Mouse (Mus musculus) midbrain, embryonic 16.5 days (tissue): ENCODE measurements around the gene Reg4. TPM values are rescaled to one million over a fixed set of nuclear protein-coding genes. Genes with fewer than 3 reads are reported as not detected.

ENCODE experiments used
- ATAC-seq: fragments of 200-750 bp; cut with Nextera tagmentation; 2 replicates; pipeline ENCODE4 v1.8.0; 2017; ENCODE audit warnings: moderate TSS enrichment
- H3K27ac ChIP-seq: fragments of 300-500 bp; sonication (generic); 2 replicates; pipeline ENCODE4 v1.5.1; 2014; ENCODE audit warnings: mild to moderate bottlenecking, low read length, mixed read lengths
- H3K27me3 ChIP-seq: fragments of 300-500 bp; sonication (generic); 2 replicates; pipeline ENCODE4 v1.6.1; 2014; ENCODE audit warnings: low read depth, low read length, mixed read lengths; ENCODE audit not compliant: control insufficient read depth, insufficient read depth
- H3K36me3 ChIP-seq: fragments of 300-500 bp; sonication (generic); 2 replicates; pipeline ENCODE4 v1.6.1; 2014; ENCODE audit warnings: mild to moderate bottlenecking, low read length, moderate library complexity, mixed read lengths; ENCODE audit not compliant: control insufficient read depth, insufficient read depth
- H3K4me1 ChIP-seq: fragments of 300-500 bp; sonication (generic); 2 replicates; pipeline ENCODE4 v1.6.1; 2014; ENCODE audit warnings: mild to moderate bottlenecking, low read length, mixed read lengths; ENCODE audit not compliant: control insufficient read depth, insufficient read depth
- H3K4me2 ChIP-seq: fragments of 300-500 bp; sonication (generic); 2 replicates; pipeline ENCODE4 v1.6.1; 2014; ENCODE audit warnings: mild to moderate bottlenecking, low read length, mixed read lengths
- H3K4me3 ChIP-seq: fragments of 300-500 bp; sonication (generic); 2 replicates; pipeline ENCODE4 v1.5.1; 2014; ENCODE audit warnings: low read depth, mild to moderate bottlenecking, low read length, moderate library complexity, mixed read lengths
- H3K9ac ChIP-seq: fragments of 300-500 bp; sonication (generic); 2 replicates; pipeline ENCODE4 v1.6.1; 2014; ENCODE audit warnings: low read depth, low read length, mixed read lengths
- H3K9me3 ChIP-seq: fragments of 300-500 bp; sonication (generic); replicated peaks from 2 replicates; pipeline ENCODE4 v1.6.1; 2014; ENCODE audit warnings: mild to moderate bottlenecking, low read length, mixed read lengths; ENCODE audit not compliant: control insufficient read depth, poor library complexity, severe bottlenecking
- WGBS: fragments of 180-500 bp; shearing (Covaris S2); extraction: QIAGEN DNeasy Blood & Tissue Kit; methylation state at CpG from one replicate; pipeline ENCODE4 v1.1.7; 2014; 5-methylcytosine and 5-hydroxymethylcytosine counted together
- polyA plus RNA-seq: library from polyadenylated mRNA; unstranded; fragments of >200 nt; fragmentation: Nextera tagmentation; extraction: Ambion mirVana; gene quantifications from 2 replicates; pipeline ENCODE4 v1.2.1, GENCODE M21; 2015

The Reg4 gene
- polyA plus RNA-seq, 1 experiment from 2014 or later = not detected

DNA sequence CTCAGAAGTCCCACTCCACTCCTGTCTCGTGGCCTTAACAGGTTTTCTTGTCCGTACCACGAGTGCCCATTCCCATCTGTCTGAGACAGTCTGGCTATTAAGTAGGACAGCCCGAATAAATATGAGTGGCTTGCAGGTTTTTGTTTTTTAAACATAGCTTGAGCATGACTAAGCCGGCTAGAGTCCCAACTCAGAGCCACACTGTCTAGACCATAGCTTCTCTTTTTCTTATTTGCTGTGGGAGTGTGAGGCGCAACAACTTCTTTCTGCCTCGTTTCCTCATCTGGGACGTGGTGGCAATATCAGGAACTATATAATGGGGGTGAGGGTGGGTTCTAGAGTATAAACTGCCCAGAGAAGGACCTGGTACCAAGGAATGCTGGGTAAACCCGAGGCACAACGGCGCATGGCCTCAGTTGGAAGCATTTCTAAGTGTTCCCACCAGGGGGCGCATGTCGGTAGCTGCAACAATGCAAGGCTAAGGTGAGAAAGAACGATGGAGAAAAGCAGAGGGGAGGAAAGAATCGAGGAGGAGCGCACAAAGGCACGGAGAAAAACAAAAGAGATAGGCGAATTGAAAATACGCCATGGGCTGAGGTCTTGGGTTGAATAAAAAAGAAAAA is 5.1 kb downstream of the Reg4 start:
- whole genome bisulfite sequencing = 37% methylated on average over 19 of the region's 19 CpGs
- Histone ChIP-seq H3K36me3 (no peaks in the 10 kb centered on the region), H3K4me3 (no peak overlapping the region), H3K27ac (no peak overlapping the region), H3K9ac (no peak overlapping the region), H3K4me2 (peak overlapping the region; percentile 28), H3K9me3 (no peaks in the 10 kb centered on the region), H3K27me3 (no peaks in the 10 kb centered on the region), H3K4me1 (no peaks in the 10 kb centered on the region)
- peak; percentile 66 for ATAC-seq

DNA sequence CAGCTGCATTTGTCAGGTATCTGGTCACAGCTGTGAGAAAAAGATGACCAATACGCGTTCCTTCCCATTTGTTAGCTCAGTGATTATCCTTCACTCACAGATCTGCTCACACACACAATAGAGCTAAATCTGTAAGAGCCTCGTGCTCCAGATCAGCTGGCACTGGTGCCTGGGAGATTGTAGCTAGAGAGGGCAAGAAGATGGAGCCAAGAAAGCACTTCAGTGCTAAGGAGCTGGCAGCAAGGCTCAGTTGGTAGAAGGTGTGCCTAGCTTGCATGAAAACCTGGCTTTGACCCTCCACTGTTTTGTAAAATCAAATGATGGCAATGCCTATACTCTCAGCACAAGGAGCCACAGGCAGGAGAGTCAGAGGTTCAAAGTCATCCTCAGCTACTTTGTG is 5.8 kb downstream of the Reg4 start:
- ATAC-seq = no peak
- 62% methylated on average over 3 of the region's 3 CpGs for WGBS
- no peaks in the 10 kb centered on the region for H3K9me3 ChIP-seq
- no peaks in the 10 kb centered on the region for H3K4me1 ChIP-seq
- no peaks in the 10 kb centered on the region for H3K27me3 ChIP-seq
- no peak overlapping the region for H3K27ac ChIP-seq
- H3K36me3 ChIP-seq = no peaks in the 10 kb centered on the region
- H3K9ac ChIP-seq = no peak overlapping the region
- H3K4me2 ChIP-seq = no peak overlapping the region
- no peak overlapping the region for H3K4me3 ChIP-seq

DNA sequence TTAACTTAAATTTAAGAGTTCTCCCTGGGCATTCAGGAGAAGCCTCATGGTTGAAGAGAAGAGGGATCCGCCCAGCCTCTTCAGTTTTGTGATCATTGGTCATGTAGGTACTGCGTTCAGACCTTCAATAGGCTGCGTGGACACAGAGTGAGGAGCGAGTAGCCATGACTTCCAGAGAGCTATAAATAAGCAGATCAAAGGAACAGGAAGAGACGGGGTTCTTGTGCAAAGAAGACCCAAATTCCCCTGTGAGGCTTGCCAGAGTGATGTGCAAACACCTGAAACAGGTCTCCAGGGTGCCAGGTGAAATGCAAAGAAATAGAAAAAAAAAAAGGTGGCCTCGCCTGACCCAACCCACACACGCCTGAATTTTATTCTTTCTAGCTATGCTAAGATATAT is 8.0 kb downstream of the Reg4 start:
- WGBS = 86% methylated on average over 7 of the region's 7 CpGs
- no peak overlapping the region for H3K4me2 ChIP-seq

DNA sequence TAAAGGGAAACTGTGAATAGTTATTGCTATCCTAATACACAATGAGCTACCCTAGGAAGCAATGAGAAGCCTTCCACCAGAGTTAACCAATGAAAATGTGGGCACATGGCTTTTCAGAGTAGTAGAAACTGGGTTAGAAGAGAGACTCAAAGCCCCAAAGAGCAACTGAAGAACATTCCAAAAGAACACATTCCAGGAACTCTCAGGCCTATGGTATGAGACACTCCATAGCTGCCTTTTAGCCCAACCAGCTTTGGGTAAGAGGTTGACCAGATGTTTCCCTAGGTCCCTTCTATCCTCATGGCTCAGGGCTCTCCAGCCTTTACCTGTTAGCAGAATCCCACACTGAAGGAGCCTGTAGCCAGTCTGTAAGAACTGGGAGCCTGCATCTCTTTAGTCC is 11.5 kb downstream of the Reg4 start:
- H3K4me3 ChIP-seq = no peak overlapping the region
- no peak overlapping the region for H3K27ac ChIP-seq
- H3K4me1 ChIP-seq = no peaks in the 10 kb centered on the region
- H3K9me3 ChIP-seq = no peaks in the 10 kb centered on the region
- no peak overlapping the region for H3K4me2 ChIP-seq
- H3K36me3 ChIP-seq = no peaks in the 10 kb centered on the region
- no peak overlapping the region for H3K9ac ChIP-seq
- H3K27me3 ChIP-seq = no peaks in the 10 kb centered on the region
- ATAC-seq = no peak

More for the DNA sequence above, 8.0 kb downstream of the Reg4 start:
- H3K9ac ChIP-seq = no peak overlapping the region
- H3K27ac ChIP-seq = no peak overlapping the region
- no peak for ATAC-seq
- no peaks in the 10 kb centered on the region for H3K36me3 ChIP-seq
- H3K9me3 ChIP-seq = no peaks in the 10 kb centered on the region
- H3K4me1 ChIP-seq = no peaks in the 10 kb centered on the region
- H3K4me3 ChIP-seq = no peak overlapping the region
- H3K27me3 ChIP-seq = no peaks in the 10 kb centered on the region

DNA sequence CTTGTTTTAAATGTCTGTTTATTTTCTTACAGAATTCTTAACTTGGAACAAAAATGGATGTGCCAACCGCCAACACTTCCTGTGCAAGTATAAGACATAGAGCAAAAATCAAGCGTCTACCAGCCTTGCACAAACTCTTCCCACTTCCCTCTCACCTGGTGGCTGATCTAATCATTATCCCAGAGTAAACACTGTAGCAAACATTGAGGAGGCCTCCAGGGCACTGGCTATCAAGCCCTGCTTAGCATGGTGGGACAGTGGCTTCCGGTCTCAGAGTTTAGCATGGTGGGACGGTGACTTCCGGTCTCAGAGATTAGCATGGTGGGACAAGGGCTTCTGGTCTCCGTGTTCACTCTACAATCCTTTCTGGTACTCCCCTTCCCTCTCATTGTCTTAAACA is 14.3 kb downstream of the Reg4 start:
- no peak overlapping the region for H3K4me2 ChIP-seq
- H3K27me3 ChIP-seq = no peaks in the 10 kb centered on the region
- H3K9me3 ChIP-seq = no peaks in the 10 kb centered on the region
- no peak overlapping the region for H3K27ac ChIP-seq
- H3K4me3 ChIP-seq = no peak overlapping the region
- WGBS = 93% methylated on average over 6 of the region's 6 CpGs
- H3K4me1 ChIP-seq = no peaks in the 10 kb centered on the region
- ATAC-seq = no peak
- no peaks in the 10 kb centered on the region for H3K36me3 ChIP-seq
- H3K9ac ChIP-seq = no peak overlapping the region

DNA sequence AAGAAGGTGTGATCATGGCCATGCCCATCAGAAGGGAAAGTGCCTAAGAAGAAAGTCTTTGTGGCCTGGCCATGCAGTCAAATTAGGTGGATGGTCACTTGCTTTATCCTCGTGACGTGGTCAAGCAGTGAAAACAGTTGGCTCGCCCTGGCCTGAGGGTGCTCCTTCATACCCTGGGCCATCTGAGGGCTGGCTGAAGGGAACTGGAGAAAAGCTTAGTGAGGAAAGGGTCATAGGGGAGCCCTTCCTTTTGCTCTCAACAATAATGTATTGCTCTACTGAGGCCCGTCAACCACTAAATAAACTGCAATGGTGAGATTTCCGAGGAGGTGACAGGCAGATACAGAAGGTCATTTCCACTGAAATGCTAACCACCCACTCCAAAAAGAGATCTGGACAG is 15.3 kb downstream of the Reg4 start:
- no peaks in the 10 kb centered on the region for H3K27me3 ChIP-seq
- H3K4me3 ChIP-seq = no peak overlapping the region
- no peak overlapping the region for H3K27ac ChIP-seq
- no peak for ATAC-seq
- no peak overlapping the region for H3K9ac ChIP-seq
- H3K9me3 ChIP-seq = no peaks in the 10 kb centered on the region
- 76% methylated on average over 5 of the region's 5 CpGs for WGBS
- no peaks in the 10 kb centered on the region for H3K36me3 ChIP-seq
- H3K4me1 ChIP-seq = no peaks in the 10 kb centered on the region
- H3K4me2 ChIP-seq = no peak overlapping the region

DNA sequence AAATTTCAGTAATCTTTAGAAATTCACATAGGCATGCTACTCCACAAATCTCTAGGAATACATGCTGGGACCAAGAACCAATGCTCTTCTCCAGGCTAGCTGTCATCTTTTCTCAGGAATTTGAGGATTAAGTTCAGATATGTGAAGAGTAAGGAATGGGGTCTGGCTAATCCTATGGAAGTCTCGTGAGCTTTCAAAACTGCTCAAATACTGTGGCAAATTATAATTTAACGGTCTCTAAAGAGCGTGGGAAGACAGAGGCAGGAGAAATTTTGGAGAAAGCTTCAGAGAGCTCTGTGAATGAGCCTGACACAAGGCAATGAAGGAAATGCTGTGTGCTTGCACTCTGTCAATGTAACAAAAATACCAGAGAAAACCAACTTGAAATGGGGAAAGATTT is 16.2 kb downstream of the Reg4 start:
- H3K4me3 ChIP-seq = no peak overlapping the region
- no peaks in the 10 kb centered on the region for H3K4me1 ChIP-seq
- H3K4me2 ChIP-seq = no peak overlapping the region
- no peaks in the 10 kb centered on the region for H3K9me3 ChIP-seq
- no peaks in the 10 kb centered on the region for H3K27me3 ChIP-seq
- H3K36me3 ChIP-seq = no peaks in the 10 kb centered on the region
- ATAC-seq = peak; percentile 11; the same call in 1 of the 2 replicates
- H3K9ac ChIP-seq = no peak overlapping the region
- 40% methylated on average over 3 of the region's 3 CpGs for WGBS
- no peak overlapping the region for H3K27ac ChIP-seq

DNA sequence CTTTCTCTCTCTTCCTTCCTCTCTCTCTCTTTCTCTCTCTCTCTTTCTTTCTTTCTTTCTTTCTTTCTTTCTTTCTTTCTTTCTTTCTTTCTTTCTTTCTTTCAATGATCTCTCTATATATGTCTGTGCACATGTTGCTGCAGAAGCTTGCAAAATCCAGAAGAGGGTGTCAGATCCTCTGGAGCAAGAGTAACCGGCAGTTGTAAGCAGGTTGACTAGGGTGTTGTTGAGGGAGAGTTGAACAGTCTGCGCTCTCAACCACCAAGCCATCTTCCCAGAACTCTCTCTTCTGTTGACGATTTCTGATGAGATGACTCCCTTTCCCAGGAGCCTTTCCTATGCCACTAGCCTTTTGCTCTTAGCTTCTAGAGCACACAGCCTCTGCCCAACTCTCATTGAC is 20.1 kb downstream of the Reg4 start:
- Histone ChIP-seq H3K9me3 (no peaks in the 10 kb centered on the region), H3K4me2 (no peak overlapping the region), H3K36me3 (no peaks in the 10 kb centered on the region), H3K27ac (no peak overlapping the region), H3K4me3 (no peak overlapping the region), H3K4me1 (peaks cover 3% of the 10 kb centered on the region; the same call in 1 of the 2 replicates), H3K27me3 (no peaks in the 10 kb centered on the region), H3K9ac (no peak overlapping the region)
- no peak for ATAC-seq
- 94% methylated on average over 3 of the region's 3 CpGs for WGBS

DNA sequence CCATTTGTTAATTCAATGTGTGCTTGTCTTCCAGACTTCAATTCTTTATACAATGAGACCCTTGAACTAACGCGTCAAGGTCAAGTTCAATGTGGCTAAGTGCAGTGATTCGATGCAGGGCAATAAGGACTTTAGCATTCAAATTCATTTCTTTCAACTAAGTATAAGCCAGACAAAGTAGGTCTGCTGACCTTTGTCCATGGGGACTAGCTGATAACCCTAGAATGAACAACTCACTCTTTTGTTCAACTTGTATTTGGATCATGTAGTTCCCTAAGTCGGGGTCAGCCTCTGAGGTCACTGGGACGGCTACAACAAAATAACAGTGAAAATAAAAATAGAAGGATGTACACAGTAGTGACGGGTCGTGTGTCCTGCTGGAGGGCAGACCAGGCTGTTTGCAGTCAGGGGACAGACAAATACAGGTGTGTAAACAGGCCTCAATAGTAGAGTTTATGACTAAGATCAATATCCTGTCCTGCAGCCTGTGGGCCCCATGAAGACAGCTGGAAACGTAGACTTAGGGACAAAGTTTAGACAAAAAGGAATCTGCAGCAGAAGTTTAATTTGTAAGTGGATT is 20.6 kb downstream of the Reg4 start:
- Histone ChIP-seq H3K4me1 (peaks cover 3% of the 10 kb centered on the region; the same call in 1 of the 2 replicates), H3K4me2 (no peak overlapping the region), H3K27ac (no peak overlapping the region), H3K9ac (no peak overlapping the region), H3K4me3 (no peak overlapping the region), H3K27me3 (no peaks in the 10 kb centered on the region), H3K9me3 (no peaks in the 10 kb centered on the region), H3K36me3 (no peaks in the 10 kb centered on the region)
- no peak for ATAC-seq
- 68% methylated on average over 8 of the region's 8 CpGs for WGBS
